ENCODE assay signal across 11 mouse cellular contexts in genomic region chr3:27562476-27562875, GRCm38 (mm10).
"Had no signal": no experiment of that assay in that cellular context is flagged by ENCODE, and none has a peak within 500 bp of the region (broad histone marks: within the 10 kb centered on the region; RNA-seq: fewer than 3 reads in every experiment).

No protein-coding gene starts in this region.

- H3K4me3 ChIP-seq: limb, embryonic 12.5 days; lung, embryonic 15.5 days; megakaryocyte, embryonic 14.5 days; midbrain, embryonic 12.5 days had no signal

- H3K9ac ChIP-seq: limb, embryonic 12.5 days; lung, embryonic 15.5 days; midbrain, embryonic 12.5 days had no signal

- H3K4me1 ChIP-seq: megakaryocyte, embryonic 14.5 days; midbrain, embryonic 12.5 days had no signal

- H3K27me3 ChIP-seq: limb, embryonic 12.5 days; lung, embryonic 15.5 days; megakaryocyte, embryonic 14.5 days; midbrain, embryonic 12.5 days had no signal

- H3K9me3 ChIP-seq: limb, embryonic 12.5 days; lung, embryonic 15.5 days; midbrain, embryonic 12.5 days had no signal

- DNase-seq: lung, postnatal 14 days; right cerebral cortex, postnatal 4 days; spleen, adult 18-20 months; thymus, adult 18-20 months; thymus, postnatal 14 days had no signal

- H3K4me2 ChIP-seq: limb, embryonic 12.5 days; liver, embryonic 11.5 days; lung, embryonic 15.5 days; midbrain, embryonic 12.5 days had no signal

- H3K27ac ChIP-seq: limb, embryonic 12.5 days; lung, embryonic 15.5 days; macrophage; midbrain, embryonic 12.5 days had no signal

- H3K36me3 ChIP-seq: limb, embryonic 12.5 days; lung, embryonic 15.5 days; midbrain, embryonic 12.5 days had no signal
